Mouse (Mus musculus): ENCODE results near the gene Slc9c1.

The Slc9c1 gene

GRCm38 (mm10) chr16:45629497-45630105, 94.5 kb downstream of the Slc9c1 start:
- no peak for DNase-seq

DNA sequence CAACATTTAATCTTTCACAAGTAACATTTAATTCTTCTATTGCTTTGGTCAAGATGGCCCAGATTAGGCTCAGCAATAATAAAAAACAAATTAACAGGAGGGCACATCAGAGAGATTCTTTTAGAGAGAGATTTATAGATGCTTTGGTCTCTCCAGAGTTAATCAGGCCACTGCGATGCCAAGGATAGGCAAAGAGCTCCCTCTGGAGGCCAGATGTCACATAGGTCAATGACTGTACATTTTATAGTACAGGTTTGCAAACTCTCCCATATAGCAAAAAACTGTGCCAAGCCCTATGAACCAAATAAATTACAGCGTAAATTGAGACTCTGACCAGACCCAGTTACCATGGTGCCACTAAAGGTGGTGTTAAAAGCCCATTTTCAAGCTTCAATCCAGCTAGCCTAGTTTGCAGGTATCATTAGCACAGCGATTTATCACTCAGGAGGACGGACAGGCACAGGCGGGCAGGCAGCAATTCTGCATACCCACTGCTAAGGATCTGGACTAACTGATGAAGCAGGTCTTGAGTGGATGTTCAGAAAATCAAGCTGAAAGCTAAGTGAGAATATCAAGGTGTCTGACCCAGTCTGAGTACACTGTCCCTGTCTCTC, 95.3 kb downstream of the Slc9c1 start:
- peak; percentile 54 for DNase-seq

DNA sequence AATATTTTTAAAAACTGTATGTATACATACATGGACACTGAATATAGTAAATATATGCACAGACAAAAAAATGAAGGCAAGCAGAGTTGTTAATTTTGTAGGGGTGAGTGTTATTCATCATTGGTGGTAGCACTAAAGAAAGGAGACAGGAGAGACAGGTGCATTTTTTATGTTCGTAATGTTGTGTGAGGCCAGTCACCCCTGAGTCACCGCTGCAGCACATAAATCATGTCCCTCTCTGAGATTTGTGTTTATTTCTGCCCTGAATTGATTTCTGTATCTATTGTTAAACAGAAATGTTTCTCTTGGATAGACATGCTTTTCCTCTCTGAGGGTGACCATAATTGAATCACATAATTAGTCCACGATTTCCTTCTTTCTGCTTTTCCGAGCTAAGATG, 97.3 kb downstream of the Slc9c1 start:
- DNase-seq = no peak

- DNase-seq = no peak
These were observed 100.7 kb downstream of the Slc9c1 start for GRCm38 (mm10) chr16:45635826-45636225.

DNA sequence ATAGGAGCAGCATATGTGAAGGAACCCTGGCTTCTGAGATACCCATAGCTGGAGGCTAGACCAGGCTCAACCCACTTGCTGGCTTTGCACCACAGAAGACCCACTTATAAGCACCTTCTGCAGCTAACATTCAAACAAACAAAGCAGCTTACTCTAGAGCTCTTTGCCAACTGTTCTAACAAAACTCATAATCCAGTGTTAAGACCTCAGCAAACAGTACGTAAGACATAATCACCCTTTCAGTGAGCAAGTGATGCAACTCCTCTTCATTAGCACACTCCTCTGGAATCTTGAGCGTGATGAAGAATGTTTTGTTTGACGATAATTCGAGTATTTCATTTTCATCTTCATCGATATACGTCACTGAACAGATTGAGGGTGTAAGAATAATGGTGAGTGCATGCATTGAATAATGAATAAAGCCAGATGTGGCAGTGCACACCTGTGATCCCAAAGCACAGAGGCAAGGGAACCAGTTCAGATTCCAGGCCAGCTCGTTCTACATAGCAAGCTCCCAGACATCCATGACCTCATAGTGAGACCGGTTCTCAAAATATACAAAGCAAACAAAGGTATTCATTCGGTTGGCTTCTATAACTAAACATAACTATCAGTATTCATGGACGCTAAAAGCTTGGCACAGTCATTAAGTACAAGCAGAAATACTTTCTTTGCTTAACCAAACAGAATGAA, 105.1 kb downstream of the Slc9c1 start:
- no peak for DNase-seq

GRCm38 (mm10) chr16:45641301-45641700, 106.2 kb downstream of the Slc9c1 start:
- no peak for DNase-seq

DNA sequence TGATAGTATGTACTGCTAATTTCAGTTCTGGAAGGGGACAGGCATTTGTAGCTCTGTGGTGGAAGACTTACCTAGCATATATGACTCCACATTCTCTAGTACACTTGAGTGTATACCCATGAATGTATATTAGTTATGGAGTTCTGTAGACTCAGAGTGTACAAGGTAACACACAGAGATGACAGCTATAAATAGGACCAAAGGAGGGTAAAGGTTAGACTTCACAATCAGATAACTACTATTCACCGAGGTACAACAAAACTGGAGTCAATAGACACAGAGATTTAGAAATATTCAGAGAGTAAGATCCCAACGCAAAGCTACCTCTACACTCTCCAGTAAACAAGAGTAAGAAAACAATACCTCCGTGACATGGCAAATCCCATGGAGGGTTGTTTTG, 108.8 kb downstream of the Slc9c1 start:
- no peak for DNase-seq

DNA sequence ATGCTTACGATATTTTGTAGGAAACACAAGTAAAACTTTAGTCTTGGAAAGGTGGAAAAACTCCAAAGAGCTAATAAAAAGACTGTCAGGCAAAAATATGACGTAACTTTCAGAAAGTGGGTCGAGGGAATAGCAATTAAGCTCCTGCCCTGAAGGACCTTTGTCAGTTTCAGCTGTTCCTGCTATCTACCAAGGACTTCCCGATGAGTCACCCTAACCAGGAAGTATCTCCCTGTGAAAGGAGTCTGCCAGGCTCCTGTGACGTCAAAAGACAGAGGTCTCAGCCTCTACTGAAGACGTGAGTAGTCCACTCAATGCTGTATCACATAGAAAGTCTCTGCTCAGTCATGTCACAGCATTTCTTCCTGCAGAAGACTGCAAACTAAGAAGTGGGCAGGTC, 109.3 kb downstream of the Slc9c1 start:
- no peak for DNase-seq

- DNase-seq = no peak
These were observed 116.4 kb downstream of the Slc9c1 start for GRCm38 (mm10) chr16:45651497-45651896.

GRCm38 (mm10) chr16:45653009-45653933, 118.2 kb downstream of the Slc9c1 start:
- DNase-seq = no peak

GRCm38 (mm10) chr16:45653934-45654332, 118.8 kb downstream of the Slc9c1 start, which contains the start of gene BC016579:
Gene BC016579 (minus strand): TSS chr16:45654068.
- DNase-seq = peak; percentile 37

DNA sequence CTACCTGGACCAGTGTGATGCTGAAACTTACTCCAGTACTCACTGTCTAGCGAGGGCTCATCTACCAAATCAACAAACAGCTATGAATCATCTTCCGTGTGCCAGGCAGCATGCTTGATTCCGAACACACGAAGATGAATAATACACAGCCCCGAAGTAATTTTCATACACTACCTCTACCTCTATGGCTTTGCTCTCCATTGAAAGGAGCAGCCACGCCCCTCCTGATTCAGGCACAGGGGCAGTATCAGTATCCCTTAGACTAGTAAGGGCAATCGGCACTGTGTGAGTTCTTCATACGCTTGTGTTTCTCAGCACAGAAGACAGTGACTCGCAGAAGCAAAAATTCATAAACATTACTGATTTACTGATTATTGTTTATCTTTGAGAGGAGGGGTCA, 119.4 kb downstream of the Slc9c1 start:
- DNase-seq = no peak
